Mouse (Mus musculus): ENCODE results near the gene Ccnb1ip1.

Ccnb1ip1 gene

DNA sequence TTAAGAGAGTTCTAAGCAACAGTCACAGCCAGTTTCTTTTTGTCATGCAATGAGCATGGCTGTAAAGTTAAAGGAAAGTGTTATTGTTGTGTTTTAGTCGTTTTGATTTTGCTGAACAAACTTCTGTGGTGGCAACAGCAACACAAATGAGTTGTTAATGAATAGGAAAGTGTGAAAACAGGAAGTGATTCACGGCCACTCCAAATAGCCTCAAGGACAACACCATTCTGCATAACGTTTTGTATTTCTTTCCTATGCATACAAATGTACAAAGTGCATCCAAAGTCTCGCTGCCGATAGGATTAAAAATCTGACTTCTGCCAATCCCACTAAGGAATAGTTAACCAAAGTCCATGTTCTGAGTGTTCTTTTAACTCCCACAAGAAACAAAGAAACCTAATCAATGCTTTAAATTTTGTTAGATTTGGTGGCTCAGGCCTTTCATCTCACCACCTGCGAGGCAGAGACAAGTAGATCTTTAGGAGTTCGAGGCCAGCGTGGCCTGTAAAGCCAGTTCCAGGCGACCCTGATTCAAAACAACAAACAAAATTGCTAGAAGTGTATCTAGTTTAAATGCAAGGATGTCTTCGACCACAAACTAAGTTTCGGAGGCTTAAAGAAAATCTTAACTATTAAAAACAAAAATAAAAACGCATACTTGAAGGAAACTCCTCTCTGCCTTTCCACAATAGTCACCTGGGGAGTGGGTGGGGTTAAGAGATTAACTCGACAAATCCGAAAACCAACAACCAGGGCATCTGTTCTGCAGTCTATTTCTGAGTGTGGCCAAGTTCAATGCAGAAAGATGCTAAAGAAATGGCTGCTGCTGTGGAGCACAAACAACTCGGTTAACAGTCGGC lies 22.9 kb downstream of the Ccnb1ip1 start:
- DNase-seq (ENCODE audit: low read depth, low spot score): no peak

DNA sequence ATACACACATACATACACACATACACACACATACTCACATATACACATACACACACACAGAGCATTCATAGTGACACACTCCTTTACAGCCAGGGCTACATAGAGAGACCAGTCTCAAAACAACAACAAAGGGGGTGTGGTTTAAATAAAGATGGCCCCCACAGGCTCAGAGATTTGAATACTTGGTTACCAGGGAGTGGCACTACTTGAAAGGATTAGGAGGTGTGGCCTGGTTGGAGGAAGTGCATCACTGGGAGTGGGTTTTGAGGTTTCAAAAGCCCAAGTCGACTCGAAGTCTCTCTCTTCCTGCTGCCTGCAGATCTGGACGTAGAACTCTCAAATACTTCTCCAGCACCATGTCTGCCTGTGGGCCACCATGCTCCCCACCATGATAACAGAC lies 25.4 kb downstream of the Ccnb1ip1 start:
- DNase-seq (ENCODE audit: low read depth, low spot score): no peak

DNA sequence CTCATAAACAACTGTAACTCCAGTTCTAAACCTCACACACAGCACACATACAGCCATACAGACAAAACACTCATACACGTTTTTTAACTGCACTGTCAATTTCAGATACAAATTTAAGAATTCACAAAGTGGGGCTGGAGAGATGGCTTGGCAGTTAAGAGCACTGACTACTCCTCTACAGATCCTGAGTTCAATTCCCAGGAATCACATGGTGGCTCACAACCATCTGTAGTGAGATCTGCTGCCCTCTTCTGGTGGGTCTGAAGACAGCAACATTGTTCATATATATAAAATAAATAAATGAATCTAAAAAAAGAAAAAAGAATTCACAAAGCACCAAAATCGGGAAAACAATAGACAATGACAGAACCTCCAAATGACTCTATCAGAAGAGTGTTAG lies 36.2 kb downstream of the Ccnb1ip1 start:
- peak; percentile 52 for DNase-seq (ENCODE audit: low read depth, low spot score)

DNA sequence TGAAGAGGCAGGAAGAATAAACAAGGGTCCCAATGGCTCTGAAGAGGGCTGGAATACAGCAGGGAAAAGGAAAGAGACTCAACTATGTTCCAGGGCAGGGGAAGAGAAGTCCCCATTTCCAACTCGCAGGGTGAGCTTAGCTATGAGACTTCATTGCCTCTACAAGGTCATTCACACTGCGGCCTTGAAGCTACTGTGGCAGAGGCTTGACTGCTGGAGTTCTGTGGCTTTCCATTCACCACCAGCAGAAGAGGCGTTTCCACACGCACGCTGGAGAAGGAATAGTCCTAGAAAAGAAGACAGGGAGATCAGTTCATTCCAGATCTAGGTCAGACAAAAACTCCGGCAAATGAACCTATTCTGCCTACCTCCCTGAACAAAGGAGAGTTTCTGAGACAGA lies 41.8 kb downstream of the Ccnb1ip1 start:
- no peak for DNase-seq (ENCODE audit: low read depth, low spot score)

DNA sequence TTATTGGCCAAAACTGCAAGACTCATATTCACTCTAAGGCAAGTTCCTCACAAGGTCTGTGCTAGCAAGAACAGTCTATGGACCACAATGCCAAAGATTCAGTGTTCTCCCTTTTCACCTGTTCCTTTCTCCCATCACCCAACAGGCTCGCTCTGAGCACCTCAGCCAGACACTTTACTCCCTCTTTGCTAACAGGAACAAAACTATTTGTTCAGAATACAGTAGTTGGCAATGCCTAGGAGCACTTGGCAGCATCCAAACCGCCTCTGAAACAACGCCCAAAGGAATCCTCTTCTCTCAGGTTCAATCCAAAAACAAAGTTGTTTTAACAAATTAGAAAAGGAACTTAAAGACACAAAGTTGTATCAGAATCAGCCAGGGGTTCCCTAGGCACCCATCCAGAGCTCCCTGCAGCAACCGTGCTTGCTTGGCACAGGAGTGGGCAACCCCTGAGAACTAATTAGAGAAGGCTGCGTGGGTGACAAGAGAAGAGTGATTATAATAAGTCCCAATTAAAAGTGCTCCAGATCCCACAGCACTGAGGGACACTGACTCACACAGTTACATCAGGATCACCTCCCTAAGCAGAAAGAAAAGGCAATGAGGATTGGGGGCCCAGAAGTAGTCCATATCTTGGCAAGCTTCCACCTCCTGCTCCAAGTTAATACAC lies 49.0 kb downstream of the Ccnb1ip1 start:
- no peak for DNase-seq (ENCODE audit: low read depth, low spot score)

DNA sequence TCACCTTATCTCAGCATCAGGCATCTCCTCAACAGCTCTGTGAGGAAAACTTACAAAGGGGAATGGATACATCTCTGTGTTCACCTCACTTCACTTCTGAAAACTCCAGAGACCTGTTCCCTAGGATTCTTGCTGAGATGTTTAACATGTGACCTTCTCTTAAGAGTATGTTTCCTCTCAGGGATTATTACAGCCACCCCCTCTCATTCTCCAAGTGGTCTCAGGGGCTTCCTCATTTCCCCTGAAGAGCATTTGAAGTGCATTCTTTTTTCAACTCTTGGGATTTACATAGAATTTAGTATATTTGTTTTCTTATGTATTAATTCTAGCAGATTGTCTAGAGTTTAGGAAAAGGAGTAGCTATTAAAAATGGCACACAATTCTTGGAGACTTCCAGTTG lies 62.5 kb downstream of the Ccnb1ip1 start, which contains the start of gene Olfr749:
Olfr749 (minus strand) TSS at position 101 of the 400 bp plus-strand sequence.
- no peak for DNase-seq (ENCODE audit: low read depth, low spot score)

DNA sequence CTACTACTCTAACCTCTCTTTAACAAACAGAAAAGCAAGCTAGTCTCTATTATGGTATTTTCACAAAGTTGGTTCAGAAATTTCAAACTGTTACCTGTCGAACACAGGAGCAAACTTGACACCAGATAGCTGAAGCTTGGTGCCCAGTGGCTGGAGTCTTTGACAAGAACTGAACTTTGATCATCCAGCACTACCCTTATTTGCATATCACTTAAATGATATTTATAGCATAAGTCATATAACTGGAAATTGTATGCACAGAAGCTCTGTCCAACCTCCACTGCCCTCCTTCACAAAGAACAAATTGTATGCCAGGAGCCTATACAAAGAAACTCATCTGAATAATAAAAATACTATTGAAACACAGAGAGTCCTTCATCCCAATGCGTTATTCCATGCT lies 65.9 kb downstream of the Ccnb1ip1 start:
- no peak for DNase-seq (ENCODE audit: low read depth, low spot score)

DNA sequence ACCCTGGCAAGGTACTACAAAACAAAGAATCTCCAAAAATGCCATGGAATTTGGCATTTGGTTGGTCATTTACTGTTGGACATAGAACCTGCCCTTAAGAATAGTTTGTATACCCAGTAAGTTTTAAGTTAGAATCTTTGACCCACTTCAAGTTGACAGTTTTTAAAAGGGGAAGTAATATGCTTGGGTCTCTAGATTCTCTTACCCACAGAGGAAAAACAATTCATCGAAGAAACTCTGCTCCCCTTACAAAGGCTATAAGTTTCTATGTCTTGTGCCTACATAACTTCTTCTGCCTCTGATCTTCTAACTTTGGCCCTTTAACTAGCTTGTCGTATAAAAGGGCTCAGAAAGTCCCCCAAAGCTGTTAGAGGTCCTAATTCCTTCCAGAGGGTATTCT lies 67.2 kb downstream of the Ccnb1ip1 start:
- DNase-seq (ENCODE audit: low read depth, low spot score): no peak
